Mouse (Mus musculus): ENCODE data around the gene Limch1.
A peak's percentile ranks its signal among the peaks of the same experiment; 100 is the strongest.

Gene Limch1

DNA sequence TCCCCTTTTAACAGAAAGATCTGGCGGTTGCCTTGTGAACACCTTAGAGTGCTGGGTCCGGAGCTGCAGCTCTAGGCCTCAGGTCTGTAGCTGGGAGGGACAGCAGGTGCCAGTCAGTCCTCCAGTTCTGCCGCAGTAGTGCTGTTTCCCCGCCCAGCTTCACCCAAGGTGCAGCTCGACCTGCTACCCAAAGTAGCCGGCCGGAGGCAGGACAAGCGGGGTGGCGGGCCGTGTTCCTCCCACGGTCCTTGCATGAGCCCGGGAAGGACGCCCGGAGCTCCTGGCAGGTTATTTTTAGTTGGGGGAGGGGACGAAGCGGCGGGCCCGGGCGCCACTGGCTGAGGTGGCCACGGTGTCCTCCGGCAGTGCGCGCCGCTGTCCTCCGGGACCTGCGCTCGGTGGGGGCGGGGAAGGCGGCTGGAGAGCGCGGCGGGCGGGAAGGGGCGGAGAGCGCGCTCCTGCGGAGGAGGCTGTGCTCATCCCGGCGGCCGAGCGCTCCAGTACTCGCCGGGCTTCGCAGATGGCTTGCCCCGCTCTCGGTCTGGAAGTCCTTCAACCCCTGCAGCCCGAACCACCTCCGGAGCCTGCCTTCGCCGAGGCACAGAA, at the start of gene Limch1:
Gene Limch1 (plus strand): TSS at position 438 of the 606 bp plus-strand sequence.
- DNase-seq, result peak; percentile 88

DNA sequence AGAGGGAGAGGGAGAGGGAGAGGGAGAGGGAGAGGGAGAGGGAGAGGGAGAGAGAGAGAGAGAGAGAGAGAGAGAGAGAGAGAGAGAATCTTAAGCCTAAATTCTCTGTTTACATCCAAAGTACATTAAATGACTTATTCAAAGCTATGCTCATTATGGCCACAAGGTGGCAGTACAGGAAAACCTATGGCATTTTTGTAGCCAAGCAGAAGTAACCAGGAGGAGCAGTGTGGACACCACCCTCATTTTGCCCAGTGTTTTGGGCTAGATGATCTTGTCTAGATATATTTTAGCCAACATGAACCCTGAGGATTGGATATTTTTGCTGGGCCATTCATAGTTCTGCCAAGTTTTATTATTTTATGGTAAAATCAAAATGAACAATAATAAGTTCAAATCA, 48.5 kb upstream of the Limch1 start:
- peak; percentile 65 for DNase-seq

DNA sequence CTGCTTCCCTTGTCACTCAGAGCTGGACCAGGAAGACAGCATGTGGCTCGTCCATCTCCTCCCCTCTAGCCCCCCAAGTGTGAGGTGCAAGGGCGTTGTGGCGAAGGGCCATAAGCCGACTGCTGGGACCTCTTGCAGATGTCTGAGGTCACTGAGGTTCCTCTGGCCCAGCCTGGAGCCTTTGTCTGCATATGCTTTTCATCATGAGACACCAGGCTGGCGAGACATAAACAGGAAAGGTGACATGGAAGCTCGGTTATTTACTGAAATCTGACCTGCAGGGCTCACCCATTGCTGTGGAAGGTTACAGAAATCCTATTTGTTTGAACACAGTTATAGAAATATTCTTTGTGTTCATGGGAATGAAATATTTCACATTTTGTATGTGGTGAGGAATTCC, 45.7 kb upstream of the Limch1 start:
- DNase-seq, result no peak

DNA sequence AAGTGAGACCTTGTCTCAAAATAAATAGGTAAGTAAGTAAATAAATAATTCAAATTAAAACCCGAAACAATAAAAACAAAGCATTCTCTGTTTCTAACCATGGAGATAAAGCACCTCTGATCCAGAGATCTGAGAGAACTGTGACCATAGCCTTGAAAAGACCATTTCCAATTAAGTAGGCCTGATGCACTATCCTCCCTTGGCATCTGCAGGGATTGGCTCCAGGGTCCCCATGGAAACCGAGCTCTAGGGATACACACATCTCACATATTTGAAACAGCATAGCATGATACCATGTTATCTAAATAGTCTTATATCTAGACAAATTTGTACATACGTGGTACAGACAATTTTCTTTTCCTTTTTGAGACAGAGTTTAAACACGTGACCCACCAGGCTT, 43.7 kb upstream of the Limch1 start:
- DNase-seq, result no peak

DNA sequence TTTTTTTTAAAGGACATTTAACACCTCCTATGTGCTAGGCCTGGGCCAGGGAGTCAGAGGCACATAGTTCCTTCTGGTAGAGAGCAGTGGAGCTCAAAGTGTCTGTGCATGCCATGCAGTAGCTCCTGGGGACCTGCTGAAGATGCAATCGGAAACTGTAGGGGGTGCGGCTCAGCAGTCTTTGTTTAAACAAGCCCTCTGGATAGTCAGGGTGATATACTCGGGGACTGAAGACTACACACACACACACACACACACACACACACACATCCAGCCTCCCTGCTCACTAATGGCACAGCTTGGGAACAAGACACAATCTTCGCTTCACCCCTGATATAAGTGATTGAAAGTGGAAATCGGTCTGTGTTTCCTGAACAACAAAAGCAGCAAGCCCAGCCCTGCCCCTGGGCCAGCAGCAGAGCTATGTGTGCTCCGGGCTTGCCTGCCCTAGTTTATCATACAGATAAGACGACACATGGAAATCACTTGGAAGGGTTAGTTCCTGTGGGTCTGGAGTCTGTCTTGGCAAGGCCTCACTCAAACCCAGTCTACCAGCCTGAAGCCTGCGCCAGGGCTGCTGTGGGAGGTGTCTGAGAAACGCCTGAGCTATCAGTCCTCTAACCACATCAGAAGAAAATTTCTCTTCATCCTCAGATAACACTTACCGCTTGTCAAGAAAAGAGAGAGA, 42.2 kb upstream of the Limch1 start:
- peak; percentile 16 for DNase-seq

DNA sequence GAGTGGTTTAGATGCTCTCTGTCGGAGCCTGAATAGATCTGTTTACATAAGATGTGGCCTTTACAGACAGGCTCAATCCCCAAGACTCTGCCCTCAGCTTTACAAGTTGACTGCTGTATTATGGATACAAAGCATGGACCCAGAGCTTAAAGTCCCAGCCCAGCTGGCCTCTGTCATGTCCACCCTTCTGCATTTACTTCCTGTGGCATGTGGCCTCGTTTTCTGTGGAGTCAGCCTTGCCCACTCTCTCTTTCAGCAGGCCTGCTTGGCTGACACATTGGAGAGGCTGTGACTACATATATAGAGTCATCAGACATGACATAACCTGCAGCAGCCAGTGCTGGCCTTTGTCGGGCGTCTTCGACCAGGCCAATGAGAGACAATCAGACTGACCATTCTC, 37.8 kb upstream of the Limch1 start:
- no peak for DNase-seq

DNA sequence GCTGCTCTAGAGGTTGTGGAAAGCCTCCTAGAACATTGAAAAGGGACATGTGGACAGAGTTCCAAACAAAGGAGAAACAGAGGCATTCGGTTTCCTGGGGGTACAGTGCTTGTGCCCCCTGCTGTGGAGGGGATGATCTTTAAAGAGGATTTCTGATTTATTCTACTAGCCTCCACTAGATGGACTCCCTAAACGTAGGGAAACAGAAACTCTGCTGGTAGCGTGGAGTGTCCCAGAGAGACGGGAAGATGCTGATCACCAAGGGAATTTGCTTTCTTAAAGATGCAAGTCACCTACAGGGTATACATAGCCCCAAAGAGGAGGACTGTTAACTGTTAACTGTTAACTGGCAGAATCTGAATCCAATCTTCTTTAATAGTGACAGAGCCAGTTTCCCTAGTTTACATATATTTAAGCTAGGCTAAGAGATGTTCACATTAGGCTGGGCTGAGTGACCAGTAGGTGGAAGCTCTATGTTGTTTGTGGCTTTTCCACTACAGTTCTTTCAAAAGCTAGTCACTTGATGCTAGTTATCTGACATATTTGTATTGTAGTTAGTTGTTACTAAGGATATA, 35.1 kb upstream of the Limch1 start:
- DNase-seq, result peak; percentile 29

DNA sequence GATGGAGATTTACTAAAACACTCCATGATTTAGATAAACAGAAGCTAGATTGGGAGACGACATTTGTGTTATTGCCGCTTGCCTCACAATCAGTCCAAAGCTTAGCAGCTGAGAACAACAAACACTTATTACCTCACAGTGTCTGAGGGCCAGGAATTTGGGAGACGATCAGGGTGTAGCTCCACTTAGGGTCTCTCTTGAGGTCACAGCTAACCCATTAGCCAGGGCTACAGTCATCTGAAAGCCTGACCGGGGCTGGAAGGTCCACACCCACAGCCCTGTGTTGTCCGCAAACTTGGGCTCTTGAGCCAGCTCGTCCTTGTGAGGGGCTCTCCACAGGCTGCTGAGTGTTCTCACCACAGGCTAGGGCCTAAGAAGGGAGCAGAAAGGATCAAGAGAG, 32.8 kb upstream of the Limch1 start:
- no peak for DNase-seq

DNA sequence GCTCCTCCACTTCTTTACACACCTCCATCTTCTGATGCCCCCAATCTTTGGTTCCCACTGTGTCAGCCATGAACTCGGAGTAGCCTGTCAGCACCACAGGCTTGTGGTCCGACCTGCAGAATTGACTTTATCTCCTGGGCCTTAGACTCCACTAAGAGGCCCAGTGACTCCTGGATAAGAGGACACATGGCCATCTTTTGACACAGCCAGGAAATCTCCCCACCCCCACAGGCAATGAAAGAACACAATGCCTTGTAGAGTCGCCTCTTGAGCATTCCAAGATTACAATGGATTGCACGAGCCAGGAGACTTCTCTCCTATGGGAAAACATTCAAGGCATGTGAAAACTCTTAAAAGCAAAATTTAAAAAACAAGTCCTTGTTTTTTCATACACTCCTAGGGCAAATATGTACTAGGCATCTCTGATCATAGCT, 30.1 kb upstream of the Limch1 start:
- peak; percentile 22 for DNase-seq

DNA sequence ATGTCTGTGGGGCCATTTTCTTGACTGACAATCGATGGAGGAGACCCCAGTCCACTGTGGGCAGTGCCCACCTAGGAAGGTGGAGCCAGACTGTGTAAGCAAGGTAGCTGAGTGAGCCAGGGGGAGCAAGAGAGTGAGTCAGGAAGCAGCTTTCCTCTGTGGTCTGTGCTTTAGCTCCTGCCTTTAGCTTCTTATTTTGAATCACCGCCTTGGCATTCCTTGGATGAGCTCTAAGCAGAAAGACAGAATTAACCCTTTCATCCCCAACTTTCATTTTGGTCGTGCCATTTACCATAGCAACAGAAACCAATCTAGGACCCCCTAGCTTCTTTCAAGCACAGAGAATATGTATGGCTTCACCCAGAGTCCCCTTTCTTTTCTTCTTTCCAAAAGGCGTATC, 27.7 kb upstream of the Limch1 start:
- no peak for DNase-seq

DNA sequence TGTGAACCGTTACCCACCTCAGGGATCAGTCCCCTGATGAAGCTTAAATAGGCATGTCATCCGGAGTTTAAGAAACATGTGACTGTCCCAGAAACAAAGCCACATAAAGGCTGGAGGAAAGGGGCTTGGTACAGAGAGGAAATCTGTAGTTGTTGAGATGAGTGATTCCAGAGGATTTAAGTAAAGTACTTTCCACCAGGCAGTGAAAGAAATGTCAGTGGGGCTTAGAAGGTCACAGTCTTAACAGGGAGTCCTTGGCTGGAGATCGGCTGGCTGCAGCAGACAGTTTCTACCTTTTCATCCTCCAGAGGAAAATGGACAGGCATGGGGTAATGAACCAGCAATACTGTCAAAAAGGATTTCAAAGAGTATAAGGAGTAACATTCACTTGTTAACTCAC, 27.2 kb upstream of the Limch1 start:
- no peak for DNase-seq

DNA sequence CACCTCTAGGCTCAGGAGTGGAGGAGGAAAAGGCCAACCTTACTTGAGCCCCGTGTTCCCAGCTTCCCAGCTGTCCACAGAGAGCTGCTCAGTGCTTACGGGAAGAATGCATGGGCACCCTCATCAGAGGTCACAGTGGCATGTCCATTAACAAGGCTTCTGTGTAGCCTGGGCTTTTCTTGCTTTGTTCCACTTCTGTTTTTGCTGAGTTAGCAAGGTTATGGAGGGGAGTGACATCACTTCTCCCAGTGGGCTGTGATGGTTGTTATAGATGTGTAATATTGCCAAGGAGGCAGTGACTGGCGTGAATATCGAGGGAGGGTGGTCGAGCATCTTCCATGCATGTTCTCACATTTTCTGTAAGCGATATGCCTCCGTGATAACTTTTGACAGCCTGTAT, 26.7 kb upstream of the Limch1 start:
- no peak for DNase-seq

DNA sequence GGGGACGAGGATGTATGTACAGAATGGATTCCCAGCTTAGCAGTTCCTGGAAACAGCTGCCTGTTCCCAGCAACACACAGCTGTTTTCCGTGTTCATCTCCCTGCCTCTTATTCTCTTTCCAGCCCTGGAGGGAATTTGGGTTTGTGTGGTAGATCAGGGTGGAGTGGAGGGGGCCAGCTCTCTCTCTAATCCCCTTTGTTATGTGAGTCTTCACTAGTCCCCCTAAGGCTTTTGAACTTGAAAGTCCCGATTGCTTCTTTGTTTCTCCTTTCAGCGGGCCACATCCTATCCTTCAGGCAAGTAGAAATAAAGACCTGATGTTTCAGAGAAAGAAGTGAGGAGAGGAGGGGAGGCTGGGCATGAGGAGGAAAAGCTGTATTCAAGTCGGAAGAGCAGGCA, 24.7 kb upstream of the Limch1 start:
- DNase-seq, result no peak

DNA sequence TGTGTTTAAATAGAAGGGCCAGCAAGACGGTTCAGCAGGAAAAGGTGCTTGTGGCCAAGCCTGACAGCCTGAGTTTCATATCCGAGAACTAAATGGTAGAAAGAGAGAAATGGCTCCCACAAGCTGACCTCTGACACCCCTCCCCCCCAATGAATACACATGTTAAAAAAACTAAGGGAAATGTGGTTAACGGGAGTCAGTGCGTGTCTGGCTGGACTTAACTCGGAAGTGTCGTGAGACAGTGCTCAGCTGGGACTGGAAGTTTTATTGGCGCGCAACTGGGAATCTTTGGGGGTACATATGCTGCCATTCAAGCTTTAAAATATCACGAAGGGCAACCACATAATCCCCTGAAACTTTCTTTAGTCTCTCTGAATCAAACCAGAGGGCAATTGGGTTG, 23.0 kb upstream of the Limch1 start:
- DNase-seq, result peak; percentile 19

DNA sequence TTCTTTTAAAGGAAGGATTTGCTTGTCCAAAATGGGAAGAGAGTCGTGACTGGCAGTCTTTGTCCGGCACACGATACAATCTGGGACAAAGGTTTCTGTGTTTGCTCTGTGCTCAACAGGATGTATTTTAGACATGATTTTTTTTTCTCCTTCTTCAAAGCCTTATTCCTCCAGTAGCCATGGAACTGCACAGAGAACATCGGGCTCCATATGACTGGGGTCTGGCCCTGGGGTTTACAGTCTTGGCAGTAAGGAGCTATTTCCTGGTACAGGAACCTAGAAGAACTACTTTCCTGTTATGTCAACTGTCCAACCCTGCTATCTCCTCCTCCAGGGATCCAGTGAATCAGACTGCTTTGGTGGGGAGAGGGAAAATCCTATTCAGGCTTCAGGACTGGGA, 22.6 kb upstream of the Limch1 start:
- DNase-seq, result no peak

DNA sequence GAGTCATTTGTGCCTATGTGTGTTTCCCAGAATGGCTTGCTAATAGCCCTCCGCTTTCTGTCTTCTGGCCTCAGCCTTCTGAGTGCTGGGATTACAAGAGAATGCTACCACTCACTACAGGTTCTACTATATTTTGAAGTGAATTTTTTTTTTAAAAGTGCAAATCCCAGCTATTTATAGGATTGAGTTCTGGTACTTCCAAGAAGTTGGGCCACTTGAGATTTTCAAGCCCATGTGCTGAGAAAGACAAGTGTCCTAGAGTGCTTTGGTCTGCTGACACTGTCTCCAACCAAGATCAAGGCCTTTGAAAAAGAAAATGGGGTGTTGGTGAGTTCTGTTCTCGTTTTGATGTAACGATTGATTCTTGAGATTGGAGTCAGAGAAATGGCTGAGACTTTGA, 22.0 kb upstream of the Limch1 start:
- no peak for DNase-seq

DNA sequence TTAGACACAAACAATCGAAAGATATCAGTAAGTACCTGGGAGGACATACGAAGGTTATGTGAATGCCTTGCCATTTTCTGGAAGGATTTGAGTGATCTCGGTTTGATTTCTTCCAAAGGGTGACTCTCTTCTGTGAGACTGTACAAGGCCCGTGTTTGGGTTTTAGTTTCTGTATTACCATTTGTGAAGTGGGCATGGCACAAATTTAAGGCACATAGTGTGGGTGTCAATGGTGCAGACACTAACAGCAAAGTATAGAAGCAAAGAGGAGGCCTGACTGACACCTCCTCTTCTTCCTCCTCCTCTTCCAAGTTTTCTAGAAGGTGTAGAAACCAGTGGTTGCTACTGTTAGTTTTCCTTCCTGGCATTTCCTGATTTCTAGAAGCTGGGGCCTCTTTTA, 16.3 kb upstream of the Limch1 start:
- no peak for DNase-seq

DNA sequence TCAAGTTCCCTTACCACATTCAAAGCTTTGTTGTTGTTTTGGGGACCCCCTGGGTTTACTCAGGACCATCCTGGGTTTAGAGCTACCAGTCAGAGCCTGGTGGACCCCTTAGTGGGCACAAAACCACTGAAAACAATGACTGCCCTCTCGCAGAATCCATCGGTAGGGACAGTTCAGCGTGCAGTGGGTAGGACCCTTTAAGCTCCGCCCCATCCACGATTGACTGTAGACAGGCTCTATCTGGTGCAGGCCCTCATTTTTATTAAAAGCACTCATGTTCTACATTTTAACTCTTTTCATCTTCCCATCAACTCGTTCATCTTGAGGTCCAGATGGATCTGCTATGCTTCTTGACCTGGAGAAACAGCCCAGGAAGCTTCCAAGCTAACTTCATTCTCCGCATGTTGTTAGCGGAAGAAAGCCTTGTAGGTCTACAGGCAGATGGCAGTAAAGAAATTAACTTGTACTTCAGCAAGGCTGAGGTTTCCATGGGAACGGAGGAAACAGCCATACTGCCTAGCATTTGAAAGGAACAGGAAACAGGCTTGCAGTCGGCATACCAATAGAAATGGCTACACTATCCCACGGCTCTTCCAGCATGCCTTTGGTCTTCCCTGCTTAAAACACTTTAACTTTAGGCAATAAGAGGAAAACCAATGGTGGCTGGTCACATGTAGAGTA, 14.9 kb upstream of the Limch1 start:
- DNase-seq, result peak; percentile 64

DNA sequence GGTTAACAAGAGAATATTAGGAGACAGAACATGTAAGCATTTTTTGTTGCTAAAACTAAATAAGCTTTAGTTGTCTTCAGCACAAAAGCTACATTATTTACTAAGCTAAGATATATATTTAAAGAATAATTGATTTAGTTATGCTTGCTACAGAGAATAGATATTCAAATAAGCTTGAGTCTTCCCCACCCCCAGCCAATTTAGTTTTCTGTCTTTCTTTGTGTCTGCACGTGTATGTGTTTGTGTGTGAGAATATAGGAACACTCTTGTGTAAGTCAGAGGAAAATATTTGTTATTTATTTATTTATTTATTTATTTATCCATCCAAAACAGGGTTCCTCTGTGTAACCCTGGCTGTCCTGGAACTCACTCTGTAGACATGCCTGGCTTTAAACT, 14.3 kb upstream of the Limch1 start:
- DNase-seq, result no peak

DNA sequence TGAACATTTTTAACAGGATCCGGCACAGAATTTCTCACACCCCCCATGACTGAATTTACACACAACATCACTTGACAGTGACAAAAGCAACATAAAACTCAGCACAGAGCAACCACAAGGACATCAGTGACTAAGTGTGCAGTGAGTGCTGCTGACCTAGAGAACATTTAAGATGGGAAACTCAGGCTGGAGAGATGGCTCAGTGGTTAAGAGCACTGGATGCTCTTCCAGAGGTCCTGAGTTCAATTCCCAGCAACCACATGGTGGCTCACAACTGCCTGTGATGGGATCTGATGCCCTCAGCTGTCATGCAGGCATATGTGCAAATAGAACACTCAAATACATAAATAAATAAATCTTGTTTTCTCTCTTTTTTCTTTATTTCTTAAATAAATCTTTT, 12.1 kb upstream of the Limch1 start:
- DNase-seq, result no peak

DNA sequence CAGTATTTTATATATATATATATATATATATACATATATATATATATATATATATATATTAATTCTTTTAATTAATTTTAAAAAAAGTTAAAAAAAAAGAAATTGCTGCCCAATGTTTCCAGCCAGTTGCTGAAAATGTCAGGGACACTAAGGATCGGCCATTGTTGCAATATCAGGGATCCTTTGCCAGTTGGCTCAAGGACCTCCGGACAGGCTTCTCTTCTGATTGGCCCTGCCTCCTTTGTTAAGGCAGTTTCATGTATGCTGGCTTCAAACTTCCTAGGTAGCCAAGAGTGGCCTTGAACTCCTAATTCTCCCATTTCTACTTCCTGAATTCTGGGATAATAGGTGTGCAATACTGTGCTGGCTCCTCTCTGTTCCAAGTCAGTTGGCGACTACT, 6.3 kb upstream of the Limch1 start:
- no peak for DNase-seq

DNA sequence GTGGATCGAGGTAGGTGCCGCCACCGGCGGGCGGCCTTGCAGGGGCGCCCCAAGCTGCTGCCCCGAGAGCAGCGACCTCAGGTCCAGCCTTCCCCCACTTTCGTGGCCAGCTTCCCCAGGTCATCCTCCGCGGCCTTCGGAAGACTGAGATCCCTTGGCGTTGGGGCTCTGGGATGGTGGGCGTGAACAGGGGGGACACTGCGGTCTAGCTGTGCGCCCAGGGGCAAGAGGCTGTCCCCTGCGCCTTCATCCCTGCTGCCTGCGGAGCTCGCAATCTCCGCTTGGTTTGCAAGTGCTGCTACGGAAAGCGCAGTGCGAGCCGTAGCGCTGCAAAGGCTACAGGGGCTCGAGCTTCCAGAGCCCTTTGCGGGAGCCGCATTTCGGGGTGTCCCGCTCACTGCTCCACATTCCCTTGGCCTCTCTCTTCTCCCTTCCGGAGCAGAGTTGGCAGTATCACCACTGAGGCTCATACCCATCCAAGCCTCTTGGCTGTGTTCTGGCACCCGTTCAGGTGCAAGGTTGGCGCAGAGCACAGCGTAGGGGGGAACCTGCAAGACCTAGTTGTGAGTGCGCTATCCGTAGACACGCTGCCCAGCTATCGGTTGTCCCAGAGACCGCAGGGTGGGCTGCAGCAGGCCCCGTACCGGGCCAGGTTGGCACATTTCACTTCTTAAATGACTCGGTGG, 512 bp downstream of the Limch1 start:
- DNase-seq, result peak; percentile 63

DNA sequence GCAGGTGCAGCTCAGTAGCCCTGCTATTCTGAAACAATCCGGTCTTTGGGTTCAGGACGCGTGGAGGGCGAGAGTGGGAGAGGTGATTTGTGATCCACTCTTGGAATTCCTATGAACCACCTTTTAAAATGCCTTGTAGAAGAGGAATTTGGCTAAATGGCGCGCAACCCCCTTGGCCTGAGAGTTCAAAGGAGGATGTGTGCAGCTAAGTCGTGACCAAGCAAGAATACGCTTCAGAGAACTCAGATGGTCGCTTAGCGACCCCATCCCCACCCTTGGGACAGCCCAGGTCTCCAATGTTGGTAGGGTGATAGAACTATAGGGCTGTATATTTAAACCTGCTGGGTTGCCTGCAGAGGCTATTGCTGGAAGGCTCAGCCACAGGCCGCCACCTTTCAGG, 1.1 kb downstream of the Limch1 start:
- DNase-seq, result no peak

All from kidney, postnatal 10 days (tissue).